Comparison of ENCODE assay signal across 8 mouse cellular contexts in the genomic region with DNA sequence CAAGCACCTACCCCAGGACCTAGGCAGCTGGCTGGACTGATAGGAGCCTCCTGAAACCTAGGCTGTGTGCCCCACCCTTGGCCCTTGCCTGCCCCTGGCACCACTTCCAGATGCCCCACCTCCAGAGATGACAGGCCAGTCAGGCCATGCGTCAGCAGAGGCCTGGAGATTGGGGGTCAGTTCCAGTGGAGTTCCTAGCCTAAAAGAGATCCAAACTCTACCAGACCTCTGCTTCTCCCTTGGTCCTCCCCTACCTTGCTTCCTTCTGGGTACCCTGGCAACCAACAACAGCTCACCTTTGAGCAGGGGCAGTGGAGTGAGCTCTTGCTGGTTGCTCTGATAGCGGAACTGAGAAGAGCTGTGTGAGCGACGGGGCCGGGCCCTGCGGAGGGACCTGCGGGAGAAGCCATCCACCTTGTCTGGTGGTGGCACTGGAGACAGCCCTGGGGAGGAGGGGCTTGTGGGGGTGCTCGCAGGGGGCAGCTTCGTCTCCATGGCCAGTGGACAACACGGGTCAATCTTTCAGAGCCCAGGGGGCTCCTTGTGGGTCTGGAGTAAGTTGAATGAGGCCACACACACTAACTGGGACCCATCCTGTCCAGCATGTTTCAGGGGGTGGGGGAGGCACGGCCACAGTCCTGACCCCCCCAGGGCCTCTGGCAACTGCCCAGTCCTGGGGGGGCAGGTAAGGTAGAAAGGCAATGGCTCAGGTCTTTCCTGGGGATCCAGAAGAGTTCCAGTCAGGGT. TPM values are rescaled to one million over a fixed set of nuclear protein-coding genes. Genes with fewer than 3 reads are reported as not detected.
DNase-seq lines count a peak whose midpoint lies in the region; ATAC-seq and TF ChIP-seq lines count a peak whose summit lies in the region.

No protein-coding gene starts in this region.

- no peak for ATAC-seq in kidney, postnatal 0 days (replicated peaks; ENCODE audit: low FRiP score, low read depth)
- no peak for ATAC-seq in embryonic facial prominence, embryonic 12.5 days (ENCODE audit: insufficient number of reproducible peaks, insufficient read depth, low FRiP score, low TSS enrichment)
- ATAC-seq in hindbrain, embryonic 13.5 days (ENCODE audit: low FRiP score): no peak
- no peak for ATAC-seq in stomach, embryonic 16.5 days (ENCODE audit: insufficient read depth, low FRiP score)

- TF ChIP-seq CTCF in kidney, postnatal 0 days (IDR thresholded peaks at IDR 0.05; ENCODE audit: low read depth): no peak

- no peaks in the 10 kb centered on the region for H3K27me3 ChIP-seq in kidney, postnatal 0 days (ENCODE audit: insufficient read depth, low read length)
- no peaks in the 10 kb centered on the region for H3K27me3 ChIP-seq in embryonic facial prominence, embryonic 12.5 days
- H3K27me3 ChIP-seq in hindbrain, embryonic 13.5 days: no peaks in the 10 kb centered on the region
- no peaks in the 10 kb centered on the region for H3K27me3 ChIP-seq in stomach, embryonic 16.5 days (ENCODE audit: control insufficient read depth, insufficient read depth, low read length)

- H3K4me3 ChIP-seq in kidney, postnatal 0 days (replicated peaks; ENCODE audit: low read depth, low read length): peak overlapping the region; percentile 76
- H3K4me3 ChIP-seq in embryonic facial prominence, embryonic 12.5 days: peak overlapping the region; percentile 72
- peak overlapping the region; percentile 71 for H3K4me3 ChIP-seq in hindbrain, embryonic 13.5 days
- H3K4me3 ChIP-seq in stomach, embryonic 16.5 days (replicated peaks; ENCODE audit: low read length): peak overlapping the region; percentile 60

- H3K9ac ChIP-seq in kidney, postnatal 0 days (ENCODE audit: low read depth, low read length): peak overlapping the region; percentile 85
- H3K9ac ChIP-seq in embryonic facial prominence, embryonic 12.5 days: peak overlapping the region; percentile 79
- peak overlapping the region; percentile 91 for H3K9ac ChIP-seq in hindbrain, embryonic 13.5 days
- H3K9ac ChIP-seq in stomach, embryonic 16.5 days (ENCODE audit: low read length): peak overlapping the region; percentile 76

- peaks cover 15% of the 10 kb centered on the region for H3K4me1 ChIP-seq in kidney, postnatal 0 days (replicated peaks; ENCODE audit: insufficient read depth, low read length)
- peaks cover 19% of the 10 kb centered on the region for H3K4me1 ChIP-seq in embryonic facial prominence, embryonic 12.5 days
- peaks cover 26% of the 10 kb centered on the region for H3K4me1 ChIP-seq in hindbrain, embryonic 13.5 days (replicated peaks)
- H3K4me1 ChIP-seq in stomach, embryonic 16.5 days (ENCODE audit: control insufficient read depth, insufficient read depth, low read length): peaks cover 19% of the 10 kb centered on the region

- 53% methylated on average over 11 of the region's 11 CpGs for WGBS in kidney, postnatal 0 days
- 72% methylated on average over 11 of the region's 11 CpGs for WGBS in embryonic facial prominence, embryonic 12.5 days
- WGBS in hindbrain, embryonic 13.5 days: 72% methylated on average over 11 of the region's 11 CpGs
- 73% methylated on average over 11 of the region's 11 CpGs for WGBS in stomach, embryonic 16.5 days

- no peaks in the 10 kb centered on the region for H3K9me3 ChIP-seq in kidney, postnatal 0 days (replicated peaks; ENCODE audit: low read length)
- no peaks in the 10 kb centered on the region for H3K9me3 ChIP-seq in embryonic facial prominence, embryonic 12.5 days
- H3K9me3 ChIP-seq in hindbrain, embryonic 13.5 days: no peaks in the 10 kb centered on the region
- H3K9me3 ChIP-seq in stomach, embryonic 16.5 days (replicated peaks; ENCODE audit: control insufficient read depth, low read length): no peaks in the 10 kb centered on the region

- H3K27ac ChIP-seq in kidney, postnatal 0 days: no peak overlapping the region
- H3K27ac ChIP-seq in embryonic facial prominence, embryonic 12.5 days: no peak overlapping the region
- H3K27ac ChIP-seq in hindbrain, embryonic 13.5 days: no peak overlapping the region
- no peak overlapping the region for H3K27ac ChIP-seq in stomach, embryonic 16.5 days (ENCODE audit: low read length)

- H3K4me2 ChIP-seq in kidney, postnatal 0 days (ENCODE audit: low read length): peak overlapping the region; percentile 76
- H3K4me2 ChIP-seq in embryonic facial prominence, embryonic 12.5 days (replicated peaks): peak overlapping the region; percentile 65
- peak overlapping the region; percentile 83 for H3K4me2 ChIP-seq in hindbrain, embryonic 13.5 days
- H3K4me2 ChIP-seq in stomach, embryonic 16.5 days (ENCODE audit: low read depth, low read length): peak overlapping the region; percentile 92

- H3K36me3 ChIP-seq in kidney, postnatal 0 days (ENCODE audit: insufficient read depth, low read length): peaks cover 19% of the 10 kb centered on the region; the same call in 1 of the 2 replicates
- peaks cover 31% of the 10 kb centered on the region for H3K36me3 ChIP-seq in embryonic facial prominence, embryonic 12.5 days
- H3K36me3 ChIP-seq in hindbrain, embryonic 13.5 days: peaks cover 49% of the 10 kb centered on the region
- 0 out of 2 replicates have a peak, but pooled peaks cover 2% of the 10 kb centered on the region for H3K36me3 ChIP-seq in stomach, embryonic 16.5 days (ENCODE audit: control insufficient read depth, insufficient read depth, low read length)

- no peak for DNase-seq in kidney, postnatal 0 days (ENCODE audit: low spot score)
- DNase-seq in kidney, adult 9 months: no peak
- DNase-seq in lung, postnatal 10 days: peak; percentile 25
- no peak for DNase-seq in ovary, postnatal 36 days (ENCODE audit: low spot score)
- no peak for DNase-seq in kidney, adult 8-10 months

RNA-seq across cellular contexts. Expression of gene Ppp2r5b, which starts 1.2 kb away (rescaled TPM):
- 19.9 and 20.4 TPM in 2 replicates for polyA plus RNA-seq in kidney, postnatal 0 days (2015; fragmentation: Nextera tagmentation; extraction: Ambion mirVana)
- 34.5 and 40.1 TPM in 2 replicates for polyA plus RNA-seq in embryonic facial prominence, embryonic 12.5 days (2016; fragmentation: Nextera tagmentation; extraction: Ambion mirVana)
- 93.8 and 98.3 TPM in 2 replicates for polyA plus RNA-seq in hindbrain, embryonic 13.5 days (2015; fragmentation: Nextera tagmentation; extraction: Ambion mirVana)
- polyA plus RNA-seq in stomach, embryonic 16.5 days (2015; fragmentation: Nextera tagmentation; extraction: Ambion mirVana): 20.6 and 22.1 TPM in 2 replicates

RNA-seq across cellular contexts. Expression of gene Atg2a, which starts 7.0 kb away (rescaled TPM):
- polyA plus RNA-seq in kidney, postnatal 0 days (2015; fragmentation: Nextera tagmentation; extraction: Ambion mirVana): 7.0 and 7.8 TPM in 2 replicates
- 11.7 and 12.0 TPM in 2 replicates for polyA plus RNA-seq in embryonic facial prominence, embryonic 12.5 days (2016; fragmentation: Nextera tagmentation; extraction: Ambion mirVana)
- polyA plus RNA-seq in hindbrain, embryonic 13.5 days (2015; fragmentation: Nextera tagmentation; extraction: Ambion mirVana): 11.6 and 11.7 TPM in 2 replicates
- polyA plus RNA-seq in stomach, embryonic 16.5 days (2015; fragmentation: Nextera tagmentation; extraction: Ambion mirVana): 9.3 and 11.2 TPM in 2 replicates

RNA-seq across cellular contexts. Expression of gene Gpha2, which starts 8.3 kb away (rescaled TPM):
- polyA plus RNA-seq in kidney, postnatal 0 days (2015; fragmentation: Nextera tagmentation; extraction: Ambion mirVana): 1.6 and 2.1 TPM in 2 replicates
- polyA plus RNA-seq in embryonic facial prominence, embryonic 12.5 days (2016; fragmentation: Nextera tagmentation; extraction: Ambion mirVana): 2.3 and 3.1 TPM in 2 replicates
- polyA plus RNA-seq in hindbrain, embryonic 13.5 days (2015; fragmentation: Nextera tagmentation; extraction: Ambion mirVana): 0.27 TPM in 1 of 2 replicates, not detected in the other
- 0.41 and 0.48 TPM in 2 replicates for polyA plus RNA-seq in stomach, embryonic 16.5 days (2015; fragmentation: Nextera tagmentation; extraction: Ambion mirVana)

RNA-seq across cellular contexts. Expression of gene Ehd1, which starts 42.0 kb away (rescaled TPM):
- 64.2 and 73.4 TPM in 2 replicates for polyA plus RNA-seq in kidney, postnatal 0 days (2015; fragmentation: Nextera tagmentation; extraction: Ambion mirVana)
- polyA plus RNA-seq in embryonic facial prominence, embryonic 12.5 days (2016; fragmentation: Nextera tagmentation; extraction: Ambion mirVana): 76.6 and 77.6 TPM in 2 replicates
- polyA plus RNA-seq in hindbrain, embryonic 13.5 days (2015; fragmentation: Nextera tagmentation; extraction: Ambion mirVana): 86.8 and 96.4 TPM in 2 replicates
- 77.2 and 98.4 TPM in 2 replicates for polyA plus RNA-seq in stomach, embryonic 16.5 days (2015; fragmentation: Nextera tagmentation; extraction: Ambion mirVana)

RNA-seq across cellular contexts. Expression of gene Majin, which starts 50.3 kb away (rescaled TPM):
- not detected in 2 replicates for polyA plus RNA-seq in kidney, postnatal 0 days (2015; fragmentation: Nextera tagmentation; extraction: Ambion mirVana)
- polyA plus RNA-seq in embryonic facial prominence, embryonic 12.5 days (2016; fragmentation: Nextera tagmentation; extraction: Ambion mirVana): not detected in 2 replicates
- not detected in 2 replicates for polyA plus RNA-seq in hindbrain, embryonic 13.5 days (2015; fragmentation: Nextera tagmentation; extraction: Ambion mirVana)
- polyA plus RNA-seq in stomach, embryonic 16.5 days (2015; fragmentation: Nextera tagmentation; extraction: Ambion mirVana): not detected in 2 replicates
